Mouse (Mus musculus): ENCODE results near the gene Nhlrc2. TPM values are rescaled to one million over a fixed set of nuclear protein-coding genes. Genes with fewer than 3 reads are reported as not detected.

Gene Nhlrc2
- polyA plus RNA-seq, 1 experiment from 2014 or later, result 14.5 TPM

DNA sequence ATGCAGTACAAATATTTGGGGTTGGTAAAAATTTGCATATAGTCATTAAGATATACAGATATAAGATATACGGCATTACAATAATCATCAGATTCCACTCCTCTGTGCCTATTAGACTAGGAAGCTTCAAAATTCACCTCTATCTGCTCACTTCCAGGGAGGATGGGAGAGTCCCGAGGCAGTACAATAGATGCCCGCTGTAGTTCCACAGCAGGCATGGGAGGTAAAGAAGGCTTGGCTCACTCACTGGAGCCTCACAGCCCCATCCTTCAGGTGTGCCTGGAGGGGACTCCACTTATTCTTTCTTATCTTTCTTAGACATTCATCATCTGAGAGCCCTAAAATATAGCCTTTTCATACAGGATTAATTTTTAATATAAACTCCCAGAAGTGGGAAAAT lies 13.7 kb upstream of the Nhlrc2 start:
- Histone ChIP-seq H3K36me3 (ENCODE audit: control insufficient read depth, insufficient read depth, low read length) (0 out of 2 replicates have a peak, but pooled peaks cover 3% of the 10 kb centered on the region), H3K4me2 (ENCODE audit: low read depth, low read length) (no peak overlapping the region), H3K27me3 (ENCODE audit: control insufficient read depth, insufficient read depth, low read length) (no peaks in the 10 kb centered on the region), H3K4me3 (replicated peaks; ENCODE audit: low read length) (no peak overlapping the region), H3K27ac (ENCODE audit: low read length) (peak overlapping the region; percentile 87), H3K9ac (ENCODE audit: low read length) (no peak overlapping the region; the same call in 1 of the 2 replicates), H3K9me3 (replicated peaks; ENCODE audit: control insufficient read depth, low read length) (no peaks in the 10 kb centered on the region), H3K4me1 (ENCODE audit: control insufficient read depth, insufficient read depth, low read length) (peaks cover 8% of the 10 kb centered on the region; the same call in 1 of the 2 replicates)
- ATAC-seq (ENCODE audit: insufficient read depth, low FRiP score), result no peak
- WGBS, result 68% methylated on average over 3 of the region's 3 CpGs

GRCm38 (mm10) chr19:56535064-56535463 lies 13.0 kb upstream of the Nhlrc2 start:
- Histone ChIP-seq H3K36me3 (ENCODE audit: control insufficient read depth, insufficient read depth, low read length) (0 out of 2 replicates have a peak, but pooled peaks cover 3% of the 10 kb centered on the region), H3K9ac (ENCODE audit: low read length) (peak overlapping the region; percentile 52; the same call in 1 of the 2 replicates), H3K4me3 (replicated peaks; ENCODE audit: low read length) (no peak overlapping the region), H3K4me2 (ENCODE audit: low read depth, low read length) (no peak overlapping the region), H3K9me3 (replicated peaks; ENCODE audit: control insufficient read depth, low read length) (no peaks in the 10 kb centered on the region), H3K4me1 (ENCODE audit: control insufficient read depth, insufficient read depth, low read length) (peaks cover 8% of the 10 kb centered on the region; the same call in 1 of the 2 replicates), H3K27ac (ENCODE audit: low read length) (peak overlapping the region; percentile 87), H3K27me3 (ENCODE audit: control insufficient read depth, insufficient read depth, low read length) (no peaks in the 10 kb centered on the region)
- 55% methylated on average over 9 of the region's 9 CpGs for WGBS
- ATAC-seq (ENCODE audit: insufficient read depth, low FRiP score), result no peak

GRCm38 (mm10) chr19:56535765-56536164 lies 12.3 kb upstream of the Nhlrc2 start:
- H3K4me1 ChIP-seq (ENCODE audit: control insufficient read depth, insufficient read depth, low read length), result peaks cover 8% of the 10 kb centered on the region; the same call in 1 of the 2 replicates
- WGBS, result 78% methylated on average over 9 of the region's 9 CpGs
- H3K4me2 ChIP-seq (ENCODE audit: low read depth, low read length), result no peak overlapping the region
- no peak overlapping the region for H3K9ac ChIP-seq (ENCODE audit: low read length)
- no peaks in the 10 kb centered on the region for H3K9me3 ChIP-seq (replicated peaks; ENCODE audit: control insufficient read depth, low read length)
- H3K27ac ChIP-seq (ENCODE audit: low read length), result 0 out of 2 replicates have a peak overlapping the region, but pooled peaks have one; percentile 30
- no peak overlapping the region for H3K4me3 ChIP-seq (replicated peaks; ENCODE audit: low read length)
- H3K36me3 ChIP-seq (ENCODE audit: control insufficient read depth, insufficient read depth, low read length), result 0 out of 2 replicates have a peak, but pooled peaks cover 3% of the 10 kb centered on the region
- ATAC-seq (ENCODE audit: insufficient read depth, low FRiP score), result peak; percentile 39; the same call in 1 of the 2 replicates
- H3K27me3 ChIP-seq (ENCODE audit: control insufficient read depth, insufficient read depth, low read length), result no peaks in the 10 kb centered on the region

DNA sequence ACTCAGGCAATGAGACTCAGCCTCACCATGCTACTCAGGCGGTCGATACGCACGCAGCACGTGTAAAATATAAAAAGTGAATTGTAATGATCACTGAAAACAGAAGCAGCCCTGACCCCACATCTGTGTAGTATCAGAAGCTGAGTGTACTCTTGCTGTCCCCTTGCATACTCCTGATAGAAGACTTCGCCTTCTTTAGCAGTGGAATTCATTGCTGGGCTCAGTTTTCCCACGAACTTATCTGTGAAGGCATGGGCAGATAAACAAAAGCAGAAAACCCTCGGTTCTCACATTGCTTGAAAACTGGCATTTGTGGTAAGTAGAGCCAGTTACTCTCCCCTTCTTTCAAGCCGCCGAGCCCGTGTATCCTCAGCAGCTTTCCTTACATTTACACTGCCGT lies 4.7 kb upstream of the Nhlrc2 start:
- peaks cover 7% of the 10 kb centered on the region; the same call in 1 of the 2 replicates for H3K36me3 ChIP-seq (ENCODE audit: control insufficient read depth, insufficient read depth, low read length)
- no peaks in the 10 kb centered on the region for H3K27me3 ChIP-seq (ENCODE audit: control insufficient read depth, insufficient read depth, low read length)
- no peak overlapping the region for H3K4me3 ChIP-seq (replicated peaks; ENCODE audit: low read length)
- no peak overlapping the region for H3K9ac ChIP-seq (ENCODE audit: low read length)
- no peak overlapping the region for H3K27ac ChIP-seq (ENCODE audit: low read length)
- 84% methylated on average over 12 of the region's 12 CpGs for WGBS
- no peaks in the 10 kb centered on the region for H3K9me3 ChIP-seq (replicated peaks; ENCODE audit: control insufficient read depth, low read length)
- no peaks in the 10 kb centered on the region; the same call in 1 of the 2 replicates for H3K4me1 ChIP-seq (ENCODE audit: control insufficient read depth, insufficient read depth, low read length)
- H3K4me2 ChIP-seq (ENCODE audit: low read depth, low read length), result no peak overlapping the region
- ATAC-seq (ENCODE audit: insufficient read depth, low FRiP score), result no peak

- ATAC-seq (ENCODE audit: insufficient read depth, low FRiP score), result peak; percentile 18; the same call in 1 of the 2 replicates
- WGBS, result 77% methylated on average over 13 of the region's 13 CpGs
- Histone ChIP-seq H3K9me3 (replicated peaks; ENCODE audit: control insufficient read depth, low read length) (no peaks in the 10 kb centered on the region), H3K27me3 (ENCODE audit: control insufficient read depth, insufficient read depth, low read length) (no peaks in the 10 kb centered on the region), H3K4me3 (replicated peaks; ENCODE audit: low read length) (no peak overlapping the region), H3K9ac (ENCODE audit: low read length) (no peak overlapping the region), H3K4me1 (ENCODE audit: control insufficient read depth, insufficient read depth, low read length) (peaks cover 4% of the 10 kb centered on the region; the same call in 1 of the 2 replicates), H3K36me3 (ENCODE audit: control insufficient read depth, insufficient read depth, low read length) (peaks cover 7% of the 10 kb centered on the region; the same call in 1 of the 2 replicates), H3K27ac (ENCODE audit: low read length) (peak overlapping the region; percentile 68), H3K4me2 (ENCODE audit: low read depth, low read length) (no peak overlapping the region)
Measured at GRCm38 (mm10) chr19:56544681-56545388, 3.2 kb upstream of the Nhlrc2 start.

DNA sequence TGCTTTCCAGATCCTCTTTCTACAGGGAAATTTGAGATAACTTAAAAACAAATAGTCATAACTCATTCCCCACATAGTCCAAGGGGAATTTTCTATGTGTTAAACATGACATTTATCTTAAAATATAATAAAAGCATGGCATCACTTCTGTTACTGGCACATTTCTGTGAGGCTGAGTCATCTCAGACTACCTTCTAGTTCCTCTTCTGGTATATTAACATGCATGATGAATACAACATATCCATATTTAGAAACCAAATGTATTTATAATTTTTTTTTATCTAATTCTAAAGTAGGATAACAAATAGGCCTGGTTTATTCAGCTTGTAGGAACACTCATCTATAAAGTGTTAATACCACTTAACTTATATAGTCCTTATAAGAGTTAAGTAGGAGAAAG lies 2.0 kb upstream of the Nhlrc2 start:
- Histone ChIP-seq H3K9me3 (replicated peaks; ENCODE audit: control insufficient read depth, low read length) (no peaks in the 10 kb centered on the region), H3K27ac (ENCODE audit: low read length) (no peak overlapping the region), H3K4me1 (ENCODE audit: control insufficient read depth, insufficient read depth, low read length) (peaks cover 6% of the 10 kb centered on the region; the same call in 1 of the 2 replicates), H3K4me3 (replicated peaks; ENCODE audit: low read length) (no peak overlapping the region), H3K27me3 (ENCODE audit: control insufficient read depth, insufficient read depth, low read length) (no peaks in the 10 kb centered on the region), H3K9ac (ENCODE audit: low read length) (no peak overlapping the region), H3K4me2 (ENCODE audit: low read depth, low read length) (no peak overlapping the region), H3K36me3 (ENCODE audit: control insufficient read depth, insufficient read depth, low read length) (peaks cover 7% of the 10 kb centered on the region; the same call in 1 of the 2 replicates)
- ATAC-seq (ENCODE audit: insufficient read depth, low FRiP score), result no peak

DNA sequence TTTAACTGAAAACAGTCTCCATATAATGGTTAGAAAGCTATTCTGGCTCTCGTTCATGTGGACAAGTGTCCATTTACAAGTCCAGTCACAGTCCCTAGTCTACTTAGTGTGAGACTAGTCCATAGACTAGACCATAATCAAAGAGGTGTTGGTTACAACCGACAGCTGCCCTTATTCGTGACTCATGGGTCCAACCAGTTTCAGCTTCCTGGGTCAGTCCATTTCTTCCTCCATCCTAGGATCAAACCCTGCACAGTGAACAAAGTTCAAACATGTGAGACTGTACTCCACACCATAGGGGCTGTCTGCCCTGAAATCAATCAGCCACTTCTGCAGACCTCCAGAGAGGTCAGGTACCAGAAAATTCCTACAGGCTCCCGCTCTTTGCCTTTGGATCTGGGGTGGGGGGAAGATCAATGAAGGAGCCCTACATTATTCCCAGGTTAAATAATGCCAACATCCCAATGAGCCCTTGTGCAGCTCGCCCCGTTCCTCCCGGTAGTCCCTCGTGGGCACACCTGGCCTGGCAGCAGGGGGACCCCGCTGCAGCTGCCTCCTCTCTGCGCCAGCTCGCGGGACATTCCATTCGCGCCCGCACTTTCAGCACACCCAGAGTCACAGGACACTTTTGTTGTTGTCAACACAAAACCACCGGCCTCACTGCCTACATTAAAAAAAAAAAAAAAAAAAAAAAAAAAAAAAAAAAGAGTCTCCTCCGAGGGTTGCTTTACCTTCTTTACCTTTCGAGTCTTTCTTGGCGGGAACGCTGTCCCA lies 418 bp upstream of the Nhlrc2 start, which contains the start of gene Dclre1a:
Dclre1a (minus strand) TSS at position 767 of the 774 bp plus-strand sequence.
- Histone ChIP-seq H3K4me1 (ENCODE audit: control insufficient read depth, insufficient read depth, low read length) (peaks cover 6% of the 10 kb centered on the region; the same call in 1 of the 2 replicates), H3K27me3 (ENCODE audit: control insufficient read depth, insufficient read depth, low read length) (no peaks in the 10 kb centered on the region), H3K27ac (ENCODE audit: low read length) (peak within 1 kb of the TSS; percentile 95), H3K4me3 (replicated peaks; ENCODE audit: low read length) (peak within 1 kb of the TSS; percentile 91), H3K9ac (ENCODE audit: low read length) (peak within 1 kb of the TSS; percentile 89), H3K36me3 (ENCODE audit: control insufficient read depth, insufficient read depth, low read length) (peaks cover 7% of the 10 kb centered on the region; the same call in 1 of the 2 replicates), H3K4me2 (ENCODE audit: low read depth, low read length) (peak within 1 kb of the TSS; percentile 60), H3K9me3 (replicated peaks; ENCODE audit: control insufficient read depth, low read length) (no peaks in the 10 kb centered on the region)
- 7% methylated on average over 20 of the region's 20 CpGs for WGBS
- ATAC-seq (ENCODE audit: insufficient read depth, low FRiP score), result peak; percentile 13

DNA sequence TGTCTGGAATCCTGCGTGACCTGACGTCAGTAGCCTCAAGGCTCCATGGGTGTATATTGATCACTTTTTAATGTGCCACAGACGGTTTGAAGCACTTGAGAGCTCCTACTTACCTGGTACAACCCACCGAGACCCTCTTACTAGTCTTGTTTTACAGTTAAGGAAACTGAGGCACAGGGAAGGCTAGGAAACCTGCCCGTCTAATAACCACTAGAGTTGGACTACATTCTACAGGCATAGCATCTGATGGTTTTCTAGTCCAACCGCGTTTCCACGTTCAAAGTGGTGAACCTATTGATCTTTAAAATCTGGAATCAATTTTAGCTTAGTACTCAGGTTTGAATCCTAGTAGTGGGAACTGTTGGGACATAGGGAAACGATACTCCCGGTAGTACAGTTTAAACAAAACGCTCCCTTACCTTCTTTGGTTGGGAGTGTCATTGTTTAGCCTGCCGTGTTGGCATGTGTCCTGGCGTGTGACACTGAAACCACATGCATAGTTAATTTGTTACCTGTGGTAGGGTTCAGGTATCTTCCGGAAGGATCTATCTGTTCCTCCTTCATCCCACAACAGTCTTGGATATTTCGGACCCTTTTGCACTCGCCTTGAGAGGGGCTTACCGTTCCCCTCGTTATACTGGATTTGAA lies 1.1 kb downstream of the Nhlrc2 start:
- Histone ChIP-seq H3K27me3 (ENCODE audit: control insufficient read depth, insufficient read depth, low read length) (no peaks in the 10 kb centered on the region), H3K4me2 (ENCODE audit: low read depth, low read length) (peak overlapping the region; percentile 60), H3K27ac (ENCODE audit: low read length) (peak overlapping the region; percentile 95), H3K9me3 (replicated peaks; ENCODE audit: control insufficient read depth, low read length) (no peaks in the 10 kb centered on the region), H3K4me1 (ENCODE audit: control insufficient read depth, insufficient read depth, low read length) (peaks cover 6% of the 10 kb centered on the region; the same call in 1 of the 2 replicates), H3K36me3 (ENCODE audit: control insufficient read depth, insufficient read depth, low read length) (peaks cover 16% of the 10 kb centered on the region; the same call in 1 of the 2 replicates), H3K9ac (ENCODE audit: low read length) (peak overlapping the region; percentile 89), H3K4me3 (replicated peaks; ENCODE audit: low read length) (peak overlapping the region; percentile 91)
- WGBS, result 16% methylated on average over 18 of the region's 18 CpGs
- no peak for ATAC-seq (ENCODE audit: insufficient read depth, low FRiP score)

All from stomach, embryonic 16.5 days (tissue).